Mouse (Mus musculus): Measurements from ENCODE around the gene Mark2.
A peak's percentile ranks its signal among the peaks of the same experiment; 100 is the strongest.

Gene Mark2

GRCm38 (mm10) chr19:7264766-7265331 lies 76.8 kb downstream of the Mark2 start:
- Histone ChIP-seq H3K27me3 (ENCODE audit: insufficient read depth, low read length) (no peaks in the 10 kb centered on the region), H3K36me3 (ENCODE audit: insufficient read depth, low read length) (peaks cover 8% of the 10 kb centered on the region), H3K4me3 (replicated peaks; ENCODE audit: low read length) (peak overlapping the region; percentile 98), H3K9me3 (ENCODE audit: low read length) (0 out of 2 replicates have a peak, but pooled peaks cover 7% of the 10 kb centered on the region), H3K4me1 (replicated peaks; ENCODE audit: low read depth, low read length) (peaks cover 81% of the 10 kb centered on the region)
- TF ChIP-seq CTCF (conservative IDR thresholded peaks at IDR 0.05; ENCODE audit: low read length) (no peak), NANOG (IDR thresholded peaks at IDR 0.05; ENCODE audit: borderline replicate concordance, low read length) (peak; percentile 20; the same call in 1 of the 2 replicates)

GRCm38 (mm10) chr19:7264088-7264765 lies 77.4 kb downstream of the Mark2 start:
- H3K27me3 ChIP-seq (ENCODE audit: insufficient read depth, low read length): no peaks in the 10 kb centered on the region
- TF ChIP-seq CTCF (conservative IDR thresholded peaks at IDR 0.05; ENCODE audit: low read length) (peak; percentile 87), POU5F1 (IDR thresholded peaks at IDR 0.05; ENCODE audit: borderline replicate concordance, low read length) (no peak)

DNA sequence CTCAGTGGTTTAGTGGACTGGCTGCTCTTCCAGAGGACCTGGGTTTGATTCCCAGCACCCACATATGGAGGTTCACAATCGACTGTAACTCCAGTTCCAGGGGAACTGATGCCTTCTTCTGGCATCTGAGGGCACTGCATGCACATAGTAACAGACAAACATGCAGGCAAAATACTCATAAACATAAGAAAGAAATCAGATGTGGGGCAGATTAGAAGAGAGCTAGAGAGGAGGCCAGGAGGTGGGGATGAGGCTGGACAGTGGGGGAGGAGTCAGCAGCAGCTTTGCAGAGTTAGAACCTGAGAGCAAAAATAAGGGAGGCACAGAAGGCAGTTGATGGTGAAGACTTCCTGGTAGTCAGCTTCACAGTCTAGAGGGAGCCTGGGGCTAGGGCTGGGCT lies 79.1 kb downstream of the Mark2 start:
- TF ChIP-seq NANOG (IDR thresholded peaks at IDR 0.05; ENCODE audit: borderline replicate concordance, low read length) (no peak), POU5F1 (IDR thresholded peaks at IDR 0.05; ENCODE audit: borderline replicate concordance, low read length) (no peak), CTCF (conservative IDR thresholded peaks at IDR 0.05; ENCODE audit: low read length) (peak; percentile 31)
- Histone ChIP-seq H3K27me3 (ENCODE audit: insufficient read depth, low read length) (no peaks in the 10 kb centered on the region), H3K9me3 (ENCODE audit: low read length) (0 out of 2 replicates have a peak, but pooled peaks cover 7% of the 10 kb centered on the region), H3K4me3 (replicated peaks; ENCODE audit: low read length) (peak overlapping the region; percentile 98), H3K4me1 (replicated peaks; ENCODE audit: low read depth, low read length) (peaks cover 93% of the 10 kb centered on the region), H3K36me3 (ENCODE audit: insufficient read depth, low read length) (no peaks in the 10 kb centered on the region)

More at GRCm38 (mm10) chr19:7264088-7264765, 77.4 kb downstream of the Mark2 start:
- H3K9me3 ChIP-seq (ENCODE audit: low read length): 0 out of 2 replicates have a peak, but pooled peaks cover 7% of the 10 kb centered on the region
- peaks cover 81% of the 10 kb centered on the region for H3K4me1 ChIP-seq (replicated peaks; ENCODE audit: low read depth, low read length)
- H3K36me3 ChIP-seq (ENCODE audit: insufficient read depth, low read length): peaks cover 2% of the 10 kb centered on the region; the same call in 1 of the 2 replicates
- H3K4me3 ChIP-seq (replicated peaks; ENCODE audit: low read length): peak overlapping the region; percentile 98

- Histone ChIP-seq H3K36me3 (ENCODE audit: insufficient read depth, low read length) (no peaks in the 10 kb centered on the region), H3K4me3 (replicated peaks; ENCODE audit: low read length) (no peak overlapping the region), H3K4me1 (replicated peaks; ENCODE audit: low read depth, low read length) (peaks cover 95% of the 10 kb centered on the region), H3K27me3 (ENCODE audit: insufficient read depth, low read length) (no peaks in the 10 kb centered on the region), H3K9me3 (ENCODE audit: low read length) (0 out of 2 replicates have a peak, but pooled peaks cover 7% of the 10 kb centered on the region)
- TF ChIP-seq POU5F1 (IDR thresholded peaks at IDR 0.05; ENCODE audit: borderline replicate concordance, low read length) (no peak), NANOG (IDR thresholded peaks at IDR 0.05; ENCODE audit: borderline replicate concordance, low read length) (no peak), CTCF (conservative IDR thresholded peaks at IDR 0.05; ENCODE audit: low read length) (no peak; the same call in none of the 2 replicates)
These were observed 79.7 kb downstream of the Mark2 start for GRCm38 (mm10) chr19:7261964-7262363.

DNA sequence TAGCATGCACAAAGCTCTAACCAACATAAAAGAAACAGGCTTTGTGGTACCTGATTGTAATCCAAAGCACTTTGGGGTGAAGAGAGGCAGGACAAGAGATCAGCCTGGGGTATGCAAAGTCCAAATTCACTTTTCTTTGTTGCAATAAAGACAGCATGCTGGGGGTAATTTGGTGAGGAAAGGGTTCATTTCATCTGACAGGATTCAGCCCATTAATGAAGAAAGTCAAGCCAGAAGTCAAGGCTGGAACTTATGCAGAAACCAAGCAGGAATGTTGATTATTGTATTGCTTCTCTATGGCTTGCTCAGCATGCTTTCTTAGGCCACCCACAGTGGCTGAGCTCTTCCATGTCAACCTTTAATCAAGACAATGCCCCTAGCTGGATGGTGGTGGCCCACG lies 80.2 kb downstream of the Mark2 start:
- no peaks in the 10 kb centered on the region for H3K36me3 ChIP-seq (ENCODE audit: insufficient read depth, low read length)
- no peak for TF ChIP-seq CTCF (conservative IDR thresholded peaks at IDR 0.05; ENCODE audit: low read length)
- TF ChIP-seq POU5F1 (IDR thresholded peaks at IDR 0.05; ENCODE audit: borderline replicate concordance, low read length): peak; percentile 81; the same call in 1 of the 2 replicates
- peak; percentile 100 for TF ChIP-seq NANOG (IDR thresholded peaks at IDR 0.05; ENCODE audit: borderline replicate concordance, low read length)
- peaks cover 95% of the 10 kb centered on the region for H3K4me1 ChIP-seq (replicated peaks; ENCODE audit: low read depth, low read length)
- H3K4me3 ChIP-seq (replicated peaks; ENCODE audit: low read length): no peak overlapping the region
- H3K27me3 ChIP-seq (ENCODE audit: insufficient read depth, low read length): no peaks in the 10 kb centered on the region
- H3K9me3 ChIP-seq (ENCODE audit: low read length): 0 out of 2 replicates have a peak, but pooled peaks cover 7% of the 10 kb centered on the region

GRCm38 (mm10) chr19:7257881-7258280 lies 83.8 kb downstream of the Mark2 start:
- Histone ChIP-seq H3K9me3 (ENCODE audit: low read length) (0 out of 2 replicates have a peak, but pooled peaks cover 7% of the 10 kb centered on the region), H3K27me3 (ENCODE audit: insufficient read depth, low read length) (no peaks in the 10 kb centered on the region), H3K36me3 (ENCODE audit: insufficient read depth, low read length) (no peaks in the 10 kb centered on the region), H3K4me3 (replicated peaks; ENCODE audit: low read length) (peak overlapping the region; percentile 14), H3K4me1 (replicated peaks; ENCODE audit: low read depth, low read length) (peaks cover 89% of the 10 kb centered on the region)
- TF ChIP-seq CTCF (conservative IDR thresholded peaks at IDR 0.05; ENCODE audit: low read length): no peak
- TF ChIP-seq NANOG (IDR thresholded peaks at IDR 0.05; ENCODE audit: borderline replicate concordance, low read length): no peak
- no peak for TF ChIP-seq POU5F1 (IDR thresholded peaks at IDR 0.05; ENCODE audit: borderline replicate concordance, low read length)

- H3K9me3 ChIP-seq (ENCODE audit: low read length): no peaks in the 10 kb centered on the region
- TF ChIP-seq NANOG (IDR thresholded peaks at IDR 0.05; ENCODE audit: borderline replicate concordance, low read length): no peak
- no peak for TF ChIP-seq POU5F1 (IDR thresholded peaks at IDR 0.05; ENCODE audit: borderline replicate concordance, low read length)
- TF ChIP-seq CTCF (conservative IDR thresholded peaks at IDR 0.05; ENCODE audit: low read length): no peak
- H3K4me3 ChIP-seq (replicated peaks; ENCODE audit: low read length): no peak overlapping the region
- no peaks in the 10 kb centered on the region for H3K27me3 ChIP-seq (ENCODE audit: insufficient read depth, low read length)
- no peaks in the 10 kb centered on the region for H3K36me3 ChIP-seq (ENCODE audit: insufficient read depth, low read length)
- H3K4me1 ChIP-seq (replicated peaks; ENCODE audit: low read depth, low read length): peaks cover 62% of the 10 kb centered on the region
These were observed 95.6 kb downstream of the Mark2 start for GRCm38 (mm10) chr19:7246021-7246420.

- H3K9me3 ChIP-seq (ENCODE audit: low read length): no peaks in the 10 kb centered on the region
- H3K4me1 ChIP-seq (replicated peaks; ENCODE audit: low read depth, low read length): peaks cover 85% of the 10 kb centered on the region
- H3K36me3 ChIP-seq (ENCODE audit: insufficient read depth, low read length): peaks cover 32% of the 10 kb centered on the region
These were observed 100.6 kb downstream of the Mark2 start, which contains the start of gene Naa40 for GRCm38 (mm10) chr19:7240782-7241690. Gene Naa40, minus strand, starts transcription at chr19:7241183.

More at GRCm38 (mm10) chr19:7240782-7241690, 100.6 kb downstream of the Mark2 start, which contains the start of gene Naa40:
- H3K27me3 ChIP-seq (ENCODE audit: insufficient read depth, low read length): no peaks in the 10 kb centered on the region
- TF ChIP-seq POU5F1 (IDR thresholded peaks at IDR 0.05; ENCODE audit: borderline replicate concordance, low read length) (no peak), NANOG (IDR thresholded peaks at IDR 0.05; ENCODE audit: borderline replicate concordance, low read length) (no peak), CTCF (conservative IDR thresholded peaks at IDR 0.05; ENCODE audit: low read length) (no peak)
- peak within 1 kb of the TSS; percentile 93 for H3K4me3 ChIP-seq (replicated peaks; ENCODE audit: low read length)

Data from E14TG2a.4 (cell line).